Mouse (Mus musculus): ENCODE measurements around the gene Gm128.

- TF ChIP-seq CTCF (IDR thresholded peaks at IDR 0.05; ENCODE audit: low read depth) (no peak), EP300 (optimal IDR thresholded peaks at IDR 0.05) (no peak)
Observed at GRCm38 (mm10) chr3:95199101-95199500, 42.3 kb downstream of the Gm128 start.

Data from stomach, postnatal 0 days (tissue).